ENCODE assay signal across 21 mouse cellular contexts in genomic region chr9:15250376-15250775, GRCm38 (mm10). TPM values are rescaled to one million over a fixed set of nuclear protein-coding genes. Genes with fewer than 3 reads are reported as not detected.
A peak's percentile ranks its signal among the peaks of the same experiment; 100 is the strongest.
DNase-seq lines count a peak whose midpoint lies in the region; ATAC-seq lines count a peak whose summit lies in the region.
"Had no signal": no experiment of that assay in that cellular context is flagged by ENCODE, and none has a peak within 500 bp of the region (broad histone marks: within the 10 kb centered on the region; RNA-seq: fewer than 3 reads in every experiment).

No protein-coding gene starts in this region.

- H3K4me2 ChIP-seq in kidney, embryonic 14.5 days (replicated peaks; ENCODE audit: low read depth, low read length), result no peak overlapping the region
- H3K4me2 ChIP-seq: midbrain, embryonic 12.5 days had no signal

- peak; percentile 13 for DNase-seq in adrenal gland, postnatal 14 days
- DNase-seq in adrenal gland, postnatal 4 days (ENCODE audit: low spot score in 2 of 2), result no peak
- peak; percentile 36 to 62 for DNase-seq in kidney, postnatal 25 days
- peak; percentile 72 for DNase-seq in R1 (ENCODE audit: low read depth, low spot score)
- DNase-seq in splenic B cell, adult 2 months (ENCODE audit: low read depth, low spot score), result peak; percentile 2
- no peak for DNase-seq in right cerebral cortex, postnatal 10 days (ENCODE audit: low spot score in 2 of 2)
- DNase-seq in urinary bladder, adult 18-20 months (ENCODE audit: low spot score in 2 of 2), result no peak
- DNase-seq: cerebellum, postnatal 25 days; gastrocnemius, adult 2 months; heart, postnatal 36 days; lung, adult 18-20 months; lung, postnatal 36 days had no signal

- no peaks in the 10 kb centered on the region for H3K4me1 ChIP-seq in kidney, embryonic 14.5 days (ENCODE audit: control insufficient read depth, insufficient read depth, low read length)
- H3K4me1 ChIP-seq: embryonic facial prominence, embryonic 10.5 days; midbrain, embryonic 12.5 days had no signal

- 76% methylated on average over 7 of the region's 7 CpGs for WGBS in kidney, embryonic 14.5 days

- no peak overlapping the region for H3K4me3 ChIP-seq in kidney, embryonic 14.5 days (ENCODE audit: low read length)
- H3K4me3 ChIP-seq: embryonic facial prominence, embryonic 10.5 days; erythroblast, embryonic 14.5 days; gastrocnemius, adult 2 months; layer of hippocampus, adult 2 months; midbrain, embryonic 12.5 days; myocyte had no signal

- no peaks in the 10 kb centered on the region for H3K36me3 ChIP-seq in kidney, embryonic 14.5 days (ENCODE audit: control insufficient read depth, insufficient read depth, low read length)
- no peaks in the 10 kb centered on the region for H3K36me3 ChIP-seq in splenic B cell, adult 2 months (ENCODE audit: control insufficient read depth, insufficient read depth, low read length, poor library complexity, severe bottlenecking)
- H3K36me3 ChIP-seq: embryonic facial prominence, embryonic 10.5 days; midbrain, embryonic 12.5 days had no signal

- no peak overlapping the region for H3K9ac ChIP-seq in kidney, embryonic 14.5 days (ENCODE audit: low read depth, low read length)
- H3K9ac ChIP-seq: midbrain, embryonic 12.5 days had no signal

- no peak overlapping the region for H3K27ac ChIP-seq in kidney, embryonic 14.5 days (ENCODE audit: low read depth, low read length)
- H3K27ac ChIP-seq: embryonic facial prominence, embryonic 10.5 days; gastrocnemius, adult 2 months; hindbrain, postnatal 0 days; layer of hippocampus, adult 2 months; midbrain, embryonic 12.5 days had no signal

- H3K27me3 ChIP-seq in kidney, embryonic 14.5 days (ENCODE audit: control insufficient read depth, insufficient read depth, low read length), result no peaks in the 10 kb centered on the region
- H3K27me3 ChIP-seq in splenic B cell, adult 2 months (ENCODE audit: control insufficient read depth, insufficient read depth, low read length, poor library complexity, severe bottlenecking), result 0 out of 2 replicates have a peak, but pooled peaks cover 3% of the 10 kb centered on the region
- H3K27me3 ChIP-seq: midbrain, embryonic 12.5 days had no signal

- no peak for ATAC-seq in kidney, embryonic 14.5 days (ENCODE audit: low FRiP score, low TSS enrichment)
- ATAC-seq: activated CD4-positive, CD25-positive, alpha-beta regulatory T cell, adult 4 months; forebrain, embryonic 16.5 days; hindbrain, postnatal 0 days had no signal

- H3K9me3 ChIP-seq in kidney, embryonic 14.5 days (ENCODE audit: control insufficient read depth, low read length), result no peaks in the 10 kb centered on the region
- H3K9me3 ChIP-seq: embryonic facial prominence, embryonic 10.5 days; midbrain, embryonic 12.5 days had no signal

RNA-seq across cellular contexts. Expression of gene Vstm5, which starts 11.5 kb away (rescaled TPM):
- 0.59 and 1.1 TPM in 2 replicates for total RNA-seq in adrenal gland, postnatal 14 days (2021)
- total RNA-seq in adrenal gland, postnatal 4 days (2021), result 1 to 10 TPM; 1.5 to 2.0 TPM
- 5.6 and 8.0 TPM in 2 replicates for polyA plus RNA-seq in kidney, embryonic 14.5 days (2014; fragmentation: Nextera tagmentation; extraction: Ambion mirVana)
- total RNA-seq: gastrocnemius, adult 2 months had no signal
- polyA plus RNA-seq: activated CD4-positive, CD25-positive, alpha-beta regulatory T cell, adult 4 months; erythroblast, embryonic 14.5 days; myocyte had no signal

RNA-seq across cellular contexts. Expression of gene Med17, which starts 29.4 kb away (rescaled TPM):
- 28.2 and 35.0 TPM in 2 replicates for total RNA-seq in adrenal gland, postnatal 14 days (2021)
- total RNA-seq in adrenal gland, postnatal 4 days (2021), result 10 to 100 TPM; 46.9 to 51.3 TPM
- 32.4 and 40.2 TPM in 2 replicates for polyA plus RNA-seq in kidney, embryonic 14.5 days (2014; fragmentation: Nextera tagmentation; extraction: Ambion mirVana)

RNA-seq across cellular contexts. Expression of gene Taf1d, which starts 55.6 kb away (rescaled TPM):
- 115 and 120 TPM in 2 replicates for total RNA-seq in adrenal gland, postnatal 14 days (2021)
- 100 to 1,000 TPM; 121 to 148 TPM for total RNA-seq in adrenal gland, postnatal 4 days (2021)
- 101 and 121 TPM in 2 replicates for polyA plus RNA-seq in kidney, embryonic 14.5 days (2014; fragmentation: Nextera tagmentation; extraction: Ambion mirVana)

RNA-seq across cellular contexts. Expression of gene 4931406C07Rik, which starts 55.9 kb away (rescaled TPM):
- total RNA-seq in adrenal gland, postnatal 14 days (2021), result 127 and 156 TPM in 2 replicates
- 10 to 100 TPM; 68.9 to 71.8 TPM for total RNA-seq in adrenal gland, postnatal 4 days (2021)
- polyA plus RNA-seq in kidney, embryonic 14.5 days (2014; fragmentation: Nextera tagmentation; extraction: Ambion mirVana), result 10.4 and 13.8 TPM in 2 replicates

Comparison
In these comparisons a context has a peak if more than half of its experiments do, and no peak if none do; other contexts are left out.
1. DNase-seq: peak in adrenal gland, postnatal 14 days (single experiment), kidney, postnatal 25 days (2 of 2), R1 (single experiment) and splenic B cell, adult 2 months (single experiment); none in adrenal gland, postnatal 4 days (0 of 2), right cerebral cortex, postnatal 10 days (0 of 2) and urinary bladder, adult 18-20 months (0 of 2).